Mouse (Mus musculus) neural tube, embryonic 12.5 days (tissue): ENCODE measurements around the gene Pspn. TPM values are rescaled to one million over a fixed set of nuclear protein-coding genes. Genes with fewer than 3 reads are reported as not detected.

Experiments used
- ATAC-seq: fragments of 200-750 bp; cut with Nextera tagmentation; 2 replicates; pipeline ENCODE4 v1.8.0; 2017; ENCODE audit warnings: low read depth, mild to moderate bottlenecking, moderate TSS enrichment, moderate library complexity; ENCODE audit not compliant: low FRiP score
- H3K27ac ChIP-seq: fragments of 300-500 bp; sonication (generic); 2 replicates; pipeline ENCODE4 v1.5.1; 2016
- H3K27me3 ChIP-seq: fragments of 300-500 bp; sonication (generic); replicated peaks from 2 replicates; pipeline ENCODE4 v1.6.1; 2016; ENCODE audit warnings: mild to moderate bottlenecking
- H3K36me3 ChIP-seq: fragments of 300-500 bp; sonication (generic); 2 replicates; pipeline ENCODE4 v1.6.1; 2016; ENCODE audit warnings: mild to moderate bottlenecking
- H3K4me1 ChIP-seq: fragments of 300-500 bp; sonication (generic); 2 replicates; pipeline ENCODE4 v1.6.1; 2016
- H3K4me2 ChIP-seq: fragments of 300-500 bp; sonication (generic); replicated peaks from 2 replicates; pipeline ENCODE4 v1.6.1; 2016; ENCODE audit warnings: mild to moderate bottlenecking
- H3K4me3 ChIP-seq: fragments of 300-500 bp; sonication (generic); 2 replicates; pipeline ENCODE4 v1.5.1; 2016
- H3K9ac ChIP-seq: fragments of 300-500 bp; sonication (generic); 2 replicates; pipeline ENCODE4 v1.6.1; 2016; ENCODE audit warnings: mild to moderate bottlenecking
- H3K9me3 ChIP-seq: fragments of 300-500 bp; sonication (generic); 2 replicates; pipeline ENCODE4 v1.6.1; 2016; ENCODE audit warnings: mild to moderate bottlenecking
- WGBS: fragments of 180-500 bp; shearing (Covaris S2); methylation state at CpG from one replicate; pipeline ENCODE4 v1.1.7; 2016; 5-methylcytosine and 5-hydroxymethylcytosine counted together
- polyA plus RNA-seq: library from polyadenylated mRNA; unstranded; fragments of >200 nt; fragmentation: Nextera tagmentation; extraction: Ambion mirVana; gene quantifications from 2 replicates; pipeline ENCODE4 v1.2.1, GENCODE M21; 2016

Pspn gene
- polyA plus RNA-seq, 1 experiment from 2014 or later = not detected

DNA sequence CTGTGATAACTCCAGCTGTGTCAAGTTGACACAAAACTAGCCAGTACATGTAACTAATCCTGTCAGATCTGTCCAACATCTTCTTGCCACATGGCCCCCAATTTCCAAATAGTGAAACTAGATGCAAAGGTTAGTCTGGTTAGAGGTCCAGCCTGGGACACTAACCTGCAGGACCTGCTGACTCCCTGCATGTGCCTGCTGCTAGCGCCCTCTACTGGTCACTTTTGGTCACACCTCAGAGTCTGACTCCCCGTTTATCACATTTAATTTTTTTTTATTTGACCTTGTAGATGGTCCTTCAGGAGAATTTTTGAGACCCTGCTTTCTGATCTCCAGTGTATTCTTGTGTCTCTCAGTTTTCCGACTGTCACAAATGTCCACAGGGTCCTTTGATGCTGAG, 48.9 kb downstream of the Pspn start:
- Histone ChIP-seq H3K4me3 (no peak overlapping the region), H3K9ac (no peak overlapping the region), H3K4me2 (no peak overlapping the region), H3K27ac (no peak overlapping the region), H3K27me3 (no peaks in the 10 kb centered on the region), H3K4me1 (no peaks in the 10 kb centered on the region), H3K36me3 (no peaks in the 10 kb centered on the region), H3K9me3 (no peaks in the 10 kb centered on the region)
- WGBS = 16% methylated on average over 3 of the region's 3 CpGs
- no peak for ATAC-seq

Other genes starting within 250 kb of the Pspn start
- gene Nrtn, start 242.5 kb downstream of the Pspn start, polyA plus RNA-seq = 3.4 and 3.7 TPM in 2 replicates
- gene Dus3l, start 235.3 kb downstream of the Pspn start, polyA plus RNA-seq = 49.3 and 54.3 TPM in 2 replicates
- 1.6 and 1.8 TPM in 2 replicates for gene Prr22, start 229.8 kb downstream of the Pspn start, polyA plus RNA-seq
- 4.9 and 6.0 TPM in 2 replicates for gene Rfx2, start 169.0 kb downstream of the Pspn start, polyA plus RNA-seq
- gene Acsbg2, start 125.6 kb downstream of the Pspn start, polyA plus RNA-seq = not detected in 2 replicates
- 0.16 and 0.42 TPM in 2 replicates for gene 1700061G19Rik, start 124.5 kb downstream of the Pspn start, polyA plus RNA-seq
- 86.1 and 89.8 TPM in 2 replicates for gene Mllt1, start 64.6 kb downstream of the Pspn start, polyA plus RNA-seq
- not detected in 2 replicates for gene Acer1, start 17.9 kb downstream of the Pspn start, polyA plus RNA-seq
- gene Clpp, start 9.7 kb downstream of the Pspn start, polyA plus RNA-seq = 134 and 152 TPM in 2 replicates
- gene Alkbh7, start 2.7 kb downstream of the Pspn start, polyA plus RNA-seq = 38.0 and 38.2 TPM in 2 replicates
- gene Gtf2f1, start 11.3 kb upstream of the Pspn start, polyA plus RNA-seq = 71.2 and 76.7 TPM in 2 replicates
- gene Gm17949, start 11.5 kb upstream of the Pspn start, polyA plus RNA-seq = 0.28 and 0.33 TPM in 2 replicates
- gene Khsrp, start 31.5 kb upstream of the Pspn start, polyA plus RNA-seq = 53.1 and 55.8 TPM in 2 replicates
- gene Slc25a41, start 41.6 kb upstream of the Pspn start, polyA plus RNA-seq = 0.25 TPM in 1 of 2 replicates, not detected in the other
- 1.1 and 1.2 TPM in 2 replicates for gene Crb3, start 59.1 kb upstream of the Pspn start, polyA plus RNA-seq
- 19.4 and 19.9 TPM in 2 replicates for gene Slc25a23, start 59.8 kb upstream of the Pspn start, polyA plus RNA-seq
- gene Dennd1c, start 78.5 kb upstream of the Pspn start, polyA plus RNA-seq = 4.3 and 4.5 TPM in 2 replicates
- 228 and 271 TPM in 2 replicates for gene Tubb4a, start 87.8 kb upstream of the Pspn start, polyA plus RNA-seq
- 5.8 TPM in 2 replicates for gene Tnfsf9, start 105.3 kb upstream of the Pspn start, polyA plus RNA-seq
- gene Cd70, start 149.8 kb upstream of the Pspn start, polyA plus RNA-seq = 0.24 TPM in 1 of 2 replicates, not detected in the other
- gene Tnfsf14, start 194.2 kb upstream of the Pspn start, polyA plus RNA-seq = 0.10 and 0.28 TPM in 2 replicates
- 0.68 and 0.97 TPM in 2 replicates for gene C3, start 228.1 kb upstream of the Pspn start, polyA plus RNA-seq
- gene Gpr108, start 248.4 kb upstream of the Pspn start, polyA plus RNA-seq = 24.2 and 24.3 TPM in 2 replicates
- gene Trip10, start 249.4 kb upstream of the Pspn start, polyA plus RNA-seq = 19.7 and 20.6 TPM in 2 replicates